Mouse (Mus musculus) cerebral cortex, adult 2 months (tissue): ENCODE results near the gene Erp27.

Source experiments
- WGBS: fragments of 180-500 bp; shearing (Covaris S2); methylation state at CpG from one replicate; pipeline ENCODE4 v1.1.7; 2018; 5-methylcytosine and 5-hydroxymethylcytosine counted together

The Erp27 gene

DNA sequence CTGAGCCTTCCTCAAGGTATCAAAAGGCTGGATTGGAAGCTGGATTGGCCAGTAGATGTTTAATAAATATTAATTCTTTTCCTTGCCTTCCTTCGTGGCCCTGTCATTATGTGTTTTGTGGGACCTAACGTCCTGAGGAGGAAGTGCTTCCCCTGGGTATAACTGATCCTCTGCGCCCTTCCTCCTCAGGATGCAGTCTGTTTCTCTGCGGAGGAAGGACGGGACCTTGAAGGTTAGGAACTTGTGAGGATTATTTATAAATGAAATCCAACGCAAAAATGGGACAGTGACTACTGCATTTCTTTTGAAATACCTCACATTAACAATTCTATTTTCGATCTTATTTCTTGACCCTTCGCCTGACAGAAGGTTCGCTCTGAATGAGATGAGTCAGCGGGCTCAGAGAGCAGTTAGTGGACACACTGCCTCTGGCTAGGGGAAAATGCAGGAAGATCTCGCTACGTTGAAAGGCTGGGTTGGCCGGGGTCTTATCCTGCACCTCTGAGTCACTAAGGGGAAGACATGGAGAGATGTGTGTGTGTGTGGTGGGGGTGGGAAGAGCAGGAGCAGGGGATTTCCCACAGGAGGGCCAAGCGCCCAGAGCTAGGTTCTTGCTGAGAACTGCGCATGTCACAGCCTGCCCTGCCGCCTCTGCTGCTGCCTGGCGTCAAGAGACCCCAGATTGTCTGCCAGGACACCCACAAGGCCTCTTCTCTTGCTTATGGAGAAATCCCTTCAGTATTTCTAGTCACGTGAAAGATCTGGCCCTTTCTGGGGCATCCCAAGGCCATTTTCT is 16.5 kb upstream of the Erp27 start:
- WGBS: 70% methylated on average over 18 of the region's 18 CpGs

DNA sequence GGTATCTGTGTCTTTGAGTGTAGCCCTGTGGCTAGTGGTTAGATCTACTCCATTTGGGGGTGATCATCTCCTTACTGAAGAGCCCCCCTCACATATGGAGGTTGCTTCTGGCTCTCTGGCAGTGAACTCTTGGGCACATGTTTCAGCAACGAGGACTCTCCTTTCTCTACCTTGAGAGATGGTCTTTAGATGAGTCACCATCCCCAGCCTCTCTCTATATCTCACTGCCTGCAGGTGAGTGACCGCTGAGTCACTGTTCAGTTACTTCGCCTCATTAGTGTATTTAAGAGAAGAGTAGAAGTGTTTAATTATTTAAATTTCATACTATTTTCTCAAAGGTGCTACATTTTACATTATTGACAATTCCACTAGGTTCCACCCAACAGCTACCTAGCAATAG is 15.1 kb upstream of the Erp27 start:
- 87% methylated on average over 3 of the region's 3 CpGs for WGBS

DNA sequence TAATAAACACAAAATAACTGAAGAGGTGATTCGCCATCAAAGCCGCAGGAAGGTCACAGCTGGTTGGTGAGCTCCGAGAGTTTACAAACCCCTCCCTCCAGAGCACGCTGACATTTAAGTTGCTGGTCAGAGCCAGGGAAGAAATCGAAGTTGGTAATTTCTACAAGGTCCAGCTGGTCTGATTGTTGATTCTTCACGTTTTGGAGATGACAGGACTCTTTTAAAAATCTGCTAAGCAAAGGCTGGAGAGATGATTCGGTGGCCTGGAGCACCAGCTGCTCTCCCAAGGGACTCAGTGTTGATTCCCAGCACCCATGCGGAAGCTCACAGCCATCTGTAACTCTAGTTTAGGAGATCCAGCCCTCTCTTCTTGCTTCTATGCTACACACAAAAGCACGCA is 14.4 kb upstream of the Erp27 start:
- 88% methylated on average over 9 of the region's 9 CpGs for WGBS

GRCm38 (mm10) chr6:136935233-136935632 is 13.3 kb upstream of the Erp27 start:
- 54% methylated on average over 3 of the region's 3 CpGs for WGBS

DNA sequence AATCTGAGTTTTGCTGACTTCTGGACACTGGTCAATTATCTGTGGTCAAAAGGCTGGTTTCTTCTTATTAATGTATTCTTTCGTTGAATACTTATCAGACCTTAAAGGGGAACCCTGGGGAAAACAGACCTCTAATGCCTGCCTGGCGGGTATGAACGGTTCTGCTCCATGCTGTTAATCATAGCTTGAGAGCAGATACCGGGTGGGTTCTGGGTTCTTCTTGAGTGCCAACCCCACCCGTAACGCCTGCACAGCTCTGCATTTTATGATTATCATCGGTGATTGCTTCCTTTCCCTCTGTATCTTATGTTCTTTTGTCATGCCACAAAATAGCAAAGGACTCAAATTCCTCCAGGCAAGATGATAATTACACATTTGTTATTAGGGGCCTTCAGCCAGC is 12.1 kb upstream of the Erp27 start:
- 88% methylated on average over 7 of the region's 7 CpGs for WGBS

- WGBS: 88% methylated on average over 13 of the region's 13 CpGs
Observed at GRCm38 (mm10) chr6:136931246-136931645, 9.3 kb upstream of the Erp27 start.

DNA sequence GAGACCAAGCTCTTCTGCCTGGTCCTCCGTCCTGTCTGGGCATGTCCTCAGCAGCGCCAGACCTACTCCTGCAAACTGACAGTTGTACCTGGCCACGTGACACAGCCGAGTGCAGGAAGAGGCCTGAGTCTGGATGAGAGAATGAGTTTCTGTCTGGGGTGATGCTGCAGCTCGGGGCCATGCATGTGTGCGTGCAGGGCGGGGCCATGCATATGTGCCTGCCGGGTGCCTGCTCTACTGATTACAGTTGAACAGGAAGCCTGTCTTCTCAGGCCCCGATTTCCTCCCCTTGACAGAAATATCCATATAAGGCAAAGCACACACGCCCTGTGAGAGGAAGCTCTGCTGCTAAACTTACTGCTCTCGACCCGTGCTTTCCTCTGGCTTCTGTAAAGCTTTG is 8.7 kb upstream of the Erp27 start:
- 47% methylated on average over 12 of the region's 12 CpGs for WGBS

- WGBS: 97% methylated on average over 1 of the region's 1 CpGs
Observed at GRCm38 (mm10) chr6:136927626-136928025, 5.6 kb upstream of the Erp27 start.

GRCm38 (mm10) chr6:136925049-136925448 is 3.1 kb upstream of the Erp27 start:
- 80% methylated on average over 8 of the region's 8 CpGs for WGBS

- 90% methylated on average over 8 of the region's 8 CpGs for WGBS
Observed at GRCm38 (mm10) chr6:136923532-136923931, 1.6 kb upstream of the Erp27 start, which contains the start of gene Pde6h. Gene Pde6h (plus strand): TSS chr6:136923832.

GRCm38 (mm10) chr6:136922871-136923270 is 891 bp upstream of the Erp27 start:
- WGBS: 87% methylated on average over 7 of the region's 7 CpGs

DNA sequence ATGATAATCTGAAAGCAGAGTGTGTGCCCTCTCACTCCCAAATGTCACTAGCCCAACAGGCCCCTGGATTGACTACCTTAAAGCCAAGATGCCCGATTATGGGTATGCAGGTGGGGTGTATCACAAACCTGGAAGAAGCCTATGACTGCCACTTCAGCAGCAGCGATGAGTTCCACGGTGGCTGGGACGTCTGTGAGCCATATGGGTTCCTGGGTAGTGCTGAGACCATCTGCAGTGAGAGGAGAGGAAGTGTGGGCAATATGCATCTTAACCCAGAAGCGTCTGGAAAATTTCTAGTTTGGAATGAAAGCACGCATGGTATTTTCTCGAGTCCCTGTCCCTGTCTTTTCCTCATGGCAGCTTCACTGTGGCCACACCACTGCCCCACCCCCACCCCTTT is 379 bp downstream of the Erp27 start:
- WGBS: 58% methylated on average over 7 of the region's 7 CpGs

DNA sequence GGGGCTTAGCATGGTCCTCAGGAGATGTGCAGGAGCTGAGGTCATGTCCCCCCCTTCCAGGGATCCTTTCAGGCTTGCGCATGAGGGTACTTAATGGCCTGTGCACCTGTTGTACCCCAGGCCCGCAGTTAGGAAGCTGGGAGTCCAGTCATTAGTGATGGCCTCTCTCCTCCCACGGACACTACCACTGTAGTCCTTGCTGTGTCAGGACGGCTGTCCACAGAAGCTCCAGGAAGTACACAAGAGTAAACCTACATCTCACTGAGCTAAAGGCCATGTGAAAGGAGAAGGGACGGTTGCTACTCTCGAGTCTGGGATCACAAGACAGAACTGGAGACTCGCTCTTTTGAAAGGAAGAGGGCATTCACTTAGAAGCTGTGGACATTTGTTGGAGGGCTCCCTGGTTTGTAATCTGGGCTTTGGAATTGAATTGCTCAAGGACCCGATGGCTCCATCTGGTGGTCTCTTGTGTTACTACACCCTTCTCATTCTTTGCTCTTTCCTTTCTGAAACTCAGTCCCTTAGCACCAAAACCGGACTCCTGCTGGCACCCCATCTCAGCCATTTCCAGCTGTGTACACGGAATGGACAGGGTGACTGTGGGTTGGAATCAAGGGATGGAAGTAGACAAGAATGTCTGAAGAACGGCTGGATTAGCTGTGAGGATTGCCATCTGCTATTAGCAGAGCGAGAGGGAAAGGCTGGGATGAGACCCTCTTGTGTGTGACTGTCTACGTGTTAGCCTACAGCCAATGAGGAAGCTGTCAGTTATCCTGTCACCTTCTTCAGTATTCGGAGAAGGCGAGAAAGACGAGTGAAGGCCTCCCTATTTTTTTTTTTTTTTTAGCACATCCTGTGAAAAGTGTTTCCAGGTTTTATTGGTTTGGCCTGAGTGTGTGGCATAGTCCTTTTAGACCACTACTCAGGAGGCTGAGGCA is 1.4 kb downstream of the Erp27 start:
- WGBS: 33% methylated on average over 16 of the region's 16 CpGs

DNA sequence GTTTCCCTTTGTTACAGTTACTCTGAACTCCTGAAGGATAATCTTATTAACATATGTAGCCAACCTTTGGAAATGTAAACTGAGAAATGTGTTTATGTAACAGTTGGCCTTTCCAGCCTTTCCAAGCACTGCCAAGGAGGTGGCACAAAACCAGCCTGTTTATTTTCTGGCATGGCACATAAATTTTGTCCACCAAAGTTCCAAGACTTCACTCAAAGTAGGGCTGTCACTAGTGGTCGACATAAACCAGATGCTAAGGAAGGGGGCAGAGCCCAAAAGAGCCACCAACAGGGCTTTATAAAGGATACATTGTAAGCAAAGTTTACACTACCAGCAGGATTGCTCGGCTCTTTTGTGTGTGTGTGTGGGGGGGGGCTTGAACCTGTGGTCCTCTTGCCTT is 4.1 kb downstream of the Erp27 start:
- WGBS: 53% methylated on average over 2 of the region's 2 CpGs

- 92% methylated on average over 8 of the region's 8 CpGs for WGBS
Observed at GRCm38 (mm10) chr6:136915721-136916395, 6.1 kb downstream of the Erp27 start.

DNA sequence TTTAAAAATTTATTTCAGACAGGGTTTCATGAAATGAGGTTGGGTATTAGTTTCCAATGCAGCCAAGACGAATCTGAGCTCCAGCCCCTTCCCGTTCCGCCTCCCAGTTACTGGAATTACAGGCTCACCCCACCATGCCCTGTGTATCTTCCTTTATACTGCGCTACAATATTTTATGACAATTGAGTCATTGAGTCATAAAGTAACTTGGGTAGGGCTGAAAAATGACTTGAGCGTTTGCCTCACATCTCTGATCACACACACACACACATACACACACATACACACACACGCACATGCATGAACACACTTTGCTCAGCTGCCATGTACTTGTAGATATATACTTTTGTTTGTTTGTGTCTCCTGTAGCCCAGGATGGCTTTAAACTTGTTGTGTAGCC is 7.7 kb downstream of the Erp27 start:
- 95% methylated on average over 6 of the region's 6 CpGs for WGBS

DNA sequence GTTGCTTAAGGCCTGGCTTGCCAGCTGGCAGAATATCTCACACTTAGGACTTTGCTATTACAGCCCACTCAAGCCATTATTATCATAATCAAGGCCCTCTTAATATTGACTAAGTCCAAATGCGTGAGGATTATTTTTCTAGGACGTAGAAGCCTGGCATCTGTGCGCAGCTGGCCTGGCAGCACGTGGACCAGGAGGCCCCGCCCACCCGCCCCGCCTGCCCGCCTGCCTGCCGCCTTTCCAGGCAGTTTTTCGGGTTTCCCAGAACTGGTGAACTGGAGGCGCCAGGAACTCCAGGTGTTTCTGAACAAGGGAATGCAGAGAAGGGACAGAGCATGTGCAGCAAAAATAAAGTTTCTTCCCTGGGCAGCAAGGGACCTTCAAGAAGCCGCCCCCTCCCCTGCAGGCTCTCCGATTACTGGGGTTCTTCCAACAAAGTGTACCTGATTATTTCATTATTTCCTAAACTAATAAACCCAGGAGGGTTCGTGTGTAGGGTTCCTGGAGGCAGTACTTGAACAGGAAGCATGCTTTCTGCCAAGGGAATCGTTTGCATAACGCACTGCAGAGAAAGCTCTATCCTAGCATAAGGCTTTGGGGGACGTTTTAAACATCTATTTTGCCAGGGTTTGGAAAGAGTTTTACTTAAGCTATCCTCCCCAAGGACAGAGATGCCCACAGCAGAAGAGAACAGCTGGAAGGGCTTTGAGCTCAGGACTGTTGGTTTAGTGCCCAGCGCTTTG is 8.4 kb downstream of the Erp27 start:
- 11% methylated on average over 18 of the region's 18 CpGs for WGBS

DNA sequence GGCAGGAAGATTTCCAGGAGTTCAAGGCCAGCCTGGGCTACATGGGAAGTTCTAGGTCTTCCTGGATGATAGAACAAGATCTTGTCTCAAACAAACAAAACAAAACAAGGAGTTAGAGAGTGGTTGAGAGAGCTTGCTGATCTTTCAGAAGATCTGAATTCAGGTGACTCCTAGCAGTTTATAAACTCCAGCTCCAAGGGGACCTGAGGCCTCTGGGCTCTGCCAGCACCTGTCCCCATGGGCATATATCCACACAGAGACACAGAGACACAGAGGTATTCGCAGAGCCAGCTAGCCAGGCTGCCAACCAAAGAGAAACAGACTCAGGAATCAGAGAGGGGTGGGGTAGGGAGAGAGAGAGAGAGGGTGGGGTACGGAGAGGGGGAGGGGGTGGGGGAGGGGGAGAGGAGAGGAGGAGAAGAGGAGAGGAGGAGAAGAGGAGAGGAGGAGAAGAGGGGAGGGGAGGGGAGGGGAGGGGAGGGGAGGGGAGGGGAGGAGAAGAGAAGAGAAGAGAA is 9.2 kb downstream of the Erp27 start:
- 60% methylated on average over 1 of the region's 2 CpGs for WGBS

GRCm38 (mm10) chr6:136910247-136910890 is 11.6 kb downstream of the Erp27 start:
- 73% methylated on average over 9 of the region's 9 CpGs for WGBS

GRCm38 (mm10) chr6:136906937-136907293 is 15.1 kb downstream of the Erp27 start:
- WGBS: 58% methylated on average over 10 of the region's 10 CpGs
